Mouse (Mus musculus): ENCODE measurements at regions not wholly inside any gene's neighbourhood (a gene's known extent, or its start where the extent isn't known, plus 50 kb on each side); places are given as distances from the start of the nearest gene placed in this dataset.

DNA sequence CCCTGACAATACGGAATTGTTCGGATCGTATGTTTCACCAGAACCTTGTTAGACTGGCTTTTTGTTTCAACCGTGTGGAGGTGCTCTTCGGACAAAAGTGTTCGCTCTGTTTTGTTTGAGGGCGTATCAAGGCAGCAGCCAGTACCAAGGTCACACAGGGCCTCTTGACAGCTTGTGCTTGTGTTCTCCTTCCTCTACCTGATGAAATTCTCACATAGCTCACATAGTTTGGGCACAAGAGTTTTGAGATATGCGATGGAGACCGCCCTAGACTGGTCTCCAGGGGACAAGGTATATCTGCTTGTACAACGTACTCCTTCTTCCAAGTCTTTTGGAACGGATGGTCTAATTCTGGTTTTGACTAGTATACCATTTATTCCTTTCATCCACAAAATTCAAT is 70.9 kb upstream of the Hmga2 start:
- TF ChIP-seq ZC3H11A (IDR thresholded peaks at IDR 0.05; ENCODE audit: borderline replicate concordance, low read depth, low read length), result no peak
- TF ChIP-seq HCFC1 (IDR thresholded peaks at IDR 0.05; ENCODE audit: borderline replicate concordance, insufficient read depth, low read length), result no peak
- TF ChIP-seq CHD2 (IDR thresholded peaks at IDR 0.05; ENCODE audit: low read depth, low read length), result no peak

All from ES-E14 (cell line).